Mouse (Mus musculus): Measurements from ENCODE around the gene Commd7.

DNA sequence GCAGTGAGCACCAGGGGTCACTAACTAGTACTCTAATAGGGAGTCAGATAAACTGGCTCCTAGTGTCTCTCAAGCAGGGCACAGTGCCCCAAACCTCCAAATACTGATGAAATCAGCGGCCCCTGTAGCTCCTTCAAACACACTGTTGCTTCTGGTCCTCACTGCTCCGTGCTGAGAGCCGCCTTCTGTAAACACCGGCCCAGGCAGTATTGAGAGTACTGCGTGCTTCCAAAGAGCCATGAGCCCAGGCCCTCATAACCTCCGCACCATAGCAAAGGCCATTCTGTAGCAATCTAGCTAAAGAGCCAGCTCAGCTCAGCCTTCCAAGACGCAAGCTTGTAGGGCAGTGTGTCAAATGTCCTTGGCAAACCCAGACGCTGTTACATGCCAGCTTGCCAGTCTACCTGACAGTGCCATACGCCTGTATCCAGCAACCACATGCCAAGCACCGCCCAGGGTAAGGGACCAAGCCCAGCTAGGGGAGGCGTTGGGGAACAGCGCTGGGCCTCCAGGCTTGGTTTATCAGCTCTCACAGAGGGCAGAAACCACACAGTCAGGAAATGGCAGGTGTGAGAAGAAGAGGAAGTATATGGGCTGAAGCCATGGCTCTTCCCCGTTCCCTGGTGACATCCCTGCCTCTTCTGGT, 24.6 kb downstream of the Commd7 start:
- TF ChIP-seq POLR2A (IDR thresholded peaks at IDR 0.05; ENCODE audit: extremely low read depth, insufficient read depth, low read length), result no peak
- no peak for TF ChIP-seq CTCF (IDR thresholded peaks at IDR 0.05; ENCODE audit: low read depth, low read length)
